Mouse (Mus musculus) yolk sac, embryonic 10.5 days (tissue): Measurements from ENCODE around the gene Lrrc10.
"Not testable (repeated sequence)": the region's sequence is repeated elsewhere in the genome, so short reads cannot be mapped to it uniquely, and the experiment has no call there.

Experiments used
- DNase-seq: peaks from one replicate; pipeline ENCODE4 v3.0.0-alpha.2; 2017; ENCODE audit warnings: low spot score

Gene Lrrc10

DNA sequence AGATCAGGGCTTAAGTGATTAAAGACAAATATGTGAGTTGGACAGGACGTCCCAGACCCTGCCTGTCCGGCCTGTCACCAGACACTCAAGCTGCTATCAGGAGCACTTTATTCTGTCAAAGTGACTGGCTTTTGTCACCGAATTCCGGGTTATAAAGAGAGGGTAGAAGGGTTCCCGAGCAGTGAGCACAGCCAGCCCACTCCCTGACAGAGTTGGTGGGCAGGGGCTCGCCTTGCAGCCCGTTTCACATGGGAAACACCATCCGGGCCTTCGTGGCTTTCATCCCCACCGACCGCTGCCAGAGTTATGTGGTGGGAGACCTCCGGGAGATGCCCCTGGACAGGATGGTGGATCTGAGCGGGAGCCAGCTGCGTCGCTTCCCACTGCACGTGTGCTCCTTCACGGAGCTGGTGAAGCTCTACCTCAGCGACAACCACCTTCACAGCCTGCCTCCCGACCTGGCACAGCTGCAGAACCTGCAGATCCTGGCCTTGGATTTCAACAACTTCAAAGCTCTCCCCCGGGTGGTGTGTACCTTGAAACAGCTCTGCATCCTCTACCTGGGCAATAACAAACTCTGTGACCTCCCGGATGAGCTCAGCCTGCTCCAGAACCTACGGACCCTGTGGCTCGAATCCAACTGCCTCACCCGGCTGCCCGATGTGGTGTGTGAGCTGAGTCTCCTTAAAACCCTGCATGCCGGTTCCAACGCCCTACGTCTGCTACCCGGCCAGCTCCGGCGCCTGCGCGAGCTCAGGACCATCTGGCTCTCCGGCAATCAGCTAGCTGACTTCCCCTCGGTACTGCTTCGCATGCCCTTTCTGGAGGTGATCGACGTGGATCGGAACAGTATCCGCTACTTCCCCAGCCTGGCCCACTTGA, at the start of gene Lrrc10:
TSS of gene Lrrc10 (plus strand) at position 167 of the 882 bp plus-strand sequence.
- no peak for DNase-seq

DNA sequence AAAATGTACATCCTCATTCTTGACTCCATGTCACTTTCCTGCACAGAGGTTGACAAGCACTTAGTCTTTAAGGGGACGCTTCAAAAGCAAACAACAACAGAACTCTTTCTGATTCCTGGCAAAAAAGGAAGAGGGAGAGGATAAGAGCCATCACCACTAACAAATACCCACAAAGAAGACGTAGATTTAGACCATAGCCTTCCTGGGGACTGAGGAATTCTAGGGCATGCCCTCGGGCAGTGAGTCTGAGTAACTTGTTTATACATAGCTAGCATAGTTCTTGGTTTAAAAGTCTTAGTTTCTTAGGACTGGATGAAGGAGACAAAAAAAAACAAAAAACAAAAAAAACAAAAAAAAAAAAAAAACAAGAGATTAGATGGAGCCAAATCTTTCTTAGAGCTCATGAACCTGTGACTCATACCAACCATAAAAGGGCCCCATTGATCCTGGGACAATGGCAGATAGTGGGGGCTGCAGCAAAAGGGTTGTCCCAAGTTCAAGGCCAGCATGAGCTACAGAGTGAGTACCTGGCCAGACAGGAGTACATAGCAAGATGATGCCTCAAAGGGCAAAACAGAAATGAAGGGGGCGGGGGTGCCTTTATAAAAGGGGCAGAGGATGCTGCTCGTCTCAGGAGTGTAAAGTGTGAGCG, 49.4 kb upstream of the Lrrc10 start:
- DNase-seq = peak; percentile 24

DNA sequence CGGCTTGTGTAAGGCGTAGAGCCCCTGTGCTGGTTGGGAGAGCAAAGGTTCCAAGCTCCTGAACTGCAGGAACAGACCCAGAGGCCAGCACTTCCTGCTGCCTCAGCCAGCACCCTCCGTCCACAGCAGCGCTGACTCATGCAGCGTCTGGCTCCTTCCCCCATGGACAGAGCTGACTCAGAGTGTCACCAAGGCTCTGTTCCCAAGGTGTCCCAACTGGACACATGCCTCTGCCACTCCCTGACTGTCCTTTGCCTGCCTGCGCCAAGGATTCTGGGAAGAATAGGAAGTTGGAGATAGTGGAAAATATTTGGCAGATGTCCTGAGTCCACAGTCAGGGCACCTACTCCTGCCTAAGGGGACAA, 48.9 kb upstream of the Lrrc10 start:
- peak; percentile 78 for DNase-seq

DNA sequence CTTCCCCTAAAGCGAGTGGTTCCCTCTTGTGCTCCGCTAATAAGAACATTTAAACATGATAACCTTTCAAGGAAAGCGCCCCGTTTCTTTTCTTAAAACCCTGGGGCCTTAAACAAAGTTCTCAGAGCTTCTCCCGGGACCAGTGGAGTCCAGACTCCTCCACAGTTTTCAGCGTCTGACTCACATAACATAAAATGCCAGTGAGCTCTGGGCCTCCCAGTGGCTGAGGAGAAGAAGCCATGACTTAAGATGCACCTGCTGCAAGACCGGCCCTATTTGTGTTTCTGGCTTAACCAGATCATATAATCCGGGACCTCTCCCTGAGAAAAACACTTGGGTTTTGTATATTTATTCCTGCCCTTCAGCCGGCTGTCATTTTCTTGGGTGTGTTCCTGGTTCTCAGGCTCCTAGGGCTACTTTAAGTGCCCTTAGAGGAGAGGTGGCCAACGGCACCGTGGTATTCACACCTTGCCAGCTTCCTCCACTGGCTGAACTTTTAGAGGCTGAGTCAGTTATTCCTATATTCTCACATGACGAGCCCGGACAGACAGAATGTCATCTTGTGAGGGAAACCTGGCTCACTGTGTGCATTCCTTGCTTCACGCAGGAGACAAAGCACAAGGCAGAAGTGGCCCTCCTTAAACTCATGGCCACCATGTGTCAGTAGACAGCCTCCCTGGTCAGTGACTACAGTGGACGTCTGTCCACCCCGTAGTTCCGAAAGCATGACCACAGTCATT, 46.3 kb upstream of the Lrrc10 start:
- no peak for DNase-seq

DNA sequence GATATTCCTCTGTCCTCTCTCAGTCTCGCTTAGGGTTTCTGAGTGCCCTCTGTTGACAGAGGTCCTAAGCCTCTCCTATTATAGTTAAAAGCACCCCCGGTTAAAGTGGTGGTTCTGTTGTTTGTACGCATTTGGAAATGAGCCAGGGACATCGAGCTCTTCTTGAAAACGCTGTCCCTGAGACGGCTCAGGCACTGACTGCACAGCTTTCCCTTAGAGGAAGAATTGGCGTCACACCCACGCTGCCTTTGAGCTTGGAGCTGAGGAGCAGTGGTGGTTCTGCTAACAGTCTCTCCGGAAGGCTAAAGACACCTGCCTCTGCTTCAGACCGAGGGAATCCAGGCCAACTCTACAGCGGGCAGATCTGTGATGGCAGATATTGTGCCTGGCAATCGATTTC, 44.2 kb upstream of the Lrrc10 start:
- no peak for DNase-seq

DNA sequence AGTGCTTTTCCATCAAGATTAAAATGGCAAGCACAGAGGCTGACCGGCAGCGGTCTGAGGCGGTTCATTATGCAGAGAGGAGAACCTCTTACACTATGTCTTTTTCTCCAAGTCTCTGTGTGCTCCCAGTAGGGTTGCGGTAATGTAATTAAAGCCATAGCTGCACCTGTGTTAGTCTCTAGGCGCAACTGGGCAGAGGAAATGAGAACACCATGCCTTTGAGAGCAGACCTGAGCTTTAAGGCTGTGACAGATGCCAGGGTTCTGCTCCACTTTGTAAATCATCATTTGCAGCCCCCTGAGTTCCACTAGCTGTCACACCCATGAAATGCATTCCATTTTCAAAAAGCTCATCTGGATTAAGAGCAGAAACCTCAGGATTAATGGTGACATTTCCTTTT, 40.4 kb upstream of the Lrrc10 start:
- DNase-seq = no peak

DNA sequence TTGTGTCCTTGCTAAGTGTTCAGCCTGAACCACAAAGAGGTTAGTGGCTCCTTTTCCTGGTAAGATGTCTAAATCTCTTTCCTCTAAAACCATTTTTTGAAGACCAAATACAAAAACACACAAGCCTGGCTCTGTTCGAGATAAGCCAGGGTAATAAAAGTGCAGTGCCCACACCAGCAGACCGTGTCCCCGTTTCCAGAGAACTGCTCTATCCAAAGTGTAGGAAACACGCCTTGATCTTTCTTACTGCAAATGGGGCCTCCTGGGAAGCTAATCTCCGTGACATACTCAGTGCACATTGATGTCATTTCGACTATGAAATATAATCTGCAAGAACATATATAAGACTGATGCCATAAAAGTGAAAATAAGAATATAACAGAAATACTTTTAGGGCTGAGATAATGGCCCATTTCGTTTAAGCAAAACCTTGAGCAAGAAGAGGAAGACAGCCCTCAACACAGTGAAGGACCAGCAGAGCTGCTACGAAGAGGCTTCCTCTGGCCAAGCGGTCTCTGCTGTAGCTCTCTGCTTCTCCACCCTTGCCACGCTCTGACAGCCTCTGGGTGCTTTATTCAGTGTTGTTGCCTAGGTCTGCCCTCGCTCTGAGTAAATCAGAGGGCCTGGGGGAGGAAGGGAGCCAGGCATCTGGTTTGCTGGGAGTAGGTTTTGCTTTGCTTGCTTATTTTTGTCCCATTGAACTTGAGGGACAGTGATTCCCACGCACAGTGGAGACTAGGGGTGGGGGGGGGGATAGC, 39.3 kb upstream of the Lrrc10 start:
- no peak for DNase-seq

DNA sequence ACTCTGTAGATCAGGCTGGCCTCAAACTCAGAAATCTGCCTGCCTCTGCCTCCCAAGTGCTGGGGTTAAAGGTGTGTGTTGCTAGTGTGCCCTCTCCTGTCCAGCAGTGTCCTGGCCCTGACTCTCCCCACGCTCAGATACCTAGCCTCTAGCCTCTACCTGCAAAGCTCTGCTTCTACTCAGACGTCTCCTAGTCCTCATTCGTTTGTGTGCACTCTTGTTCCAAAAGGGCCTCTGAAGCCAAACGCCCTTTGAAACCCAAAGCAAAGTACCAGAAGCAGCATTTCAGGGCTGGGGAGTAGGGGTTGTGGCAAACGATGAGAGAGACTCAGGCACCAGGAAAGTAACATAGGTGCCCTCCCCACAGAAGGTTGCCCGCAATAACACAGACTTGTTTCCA, 35.5 kb upstream of the Lrrc10 start:
- no peak for DNase-seq

DNA sequence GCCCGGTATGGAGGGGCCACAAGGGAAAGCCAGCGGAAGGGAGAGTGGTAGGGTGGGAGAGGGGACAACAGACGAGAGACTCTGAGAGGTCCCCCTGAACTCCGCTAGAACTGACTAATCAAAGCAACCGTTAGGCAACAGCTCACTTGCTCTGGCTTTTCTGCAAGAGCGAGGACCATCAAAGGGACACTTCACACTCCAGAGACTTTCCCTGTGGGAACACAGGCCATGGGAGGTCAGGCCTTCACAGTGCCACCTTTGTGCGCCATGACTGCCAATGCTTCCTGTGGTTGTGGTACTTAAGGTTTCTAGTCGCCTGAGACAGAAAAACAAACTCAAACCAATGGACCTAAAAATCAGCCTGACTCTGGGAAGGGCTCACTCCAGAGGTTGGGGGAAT, 34.1 kb upstream of the Lrrc10 start:
- no peak for DNase-seq

DNA sequence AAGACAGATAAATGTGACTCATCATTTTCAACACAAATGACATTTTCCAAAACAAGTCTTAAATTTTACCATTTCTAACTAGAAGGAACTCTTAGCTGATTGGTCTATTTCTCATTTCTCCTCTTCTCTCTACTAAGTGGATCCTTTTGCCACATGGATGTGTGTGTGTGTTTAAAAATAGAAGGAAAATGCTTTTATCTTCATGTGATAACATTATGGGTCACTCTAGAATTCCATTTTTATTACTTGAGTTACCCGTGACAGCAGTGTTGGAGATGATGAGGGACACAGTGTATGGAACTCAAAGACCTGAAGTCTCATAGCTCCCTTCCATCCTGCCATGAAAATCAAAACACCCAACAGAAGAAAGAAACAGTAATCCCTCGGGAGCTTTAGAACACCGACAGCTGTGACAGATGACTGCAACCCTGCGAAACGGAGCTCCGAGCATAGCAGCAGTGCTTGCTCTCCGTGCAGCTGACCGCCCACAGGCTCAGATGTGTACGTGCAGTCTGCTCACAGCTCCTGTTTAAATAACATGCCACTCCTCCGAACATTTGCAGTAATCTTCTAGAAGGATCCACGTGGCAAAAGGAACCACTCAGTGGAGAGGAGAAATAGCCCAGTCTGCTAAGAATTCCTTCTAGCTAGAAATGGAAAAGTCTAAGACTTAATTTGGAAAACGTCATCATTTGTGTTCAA, 31.3 kb upstream of the Lrrc10 start:
- peak; percentile 39 for DNase-seq

DNA sequence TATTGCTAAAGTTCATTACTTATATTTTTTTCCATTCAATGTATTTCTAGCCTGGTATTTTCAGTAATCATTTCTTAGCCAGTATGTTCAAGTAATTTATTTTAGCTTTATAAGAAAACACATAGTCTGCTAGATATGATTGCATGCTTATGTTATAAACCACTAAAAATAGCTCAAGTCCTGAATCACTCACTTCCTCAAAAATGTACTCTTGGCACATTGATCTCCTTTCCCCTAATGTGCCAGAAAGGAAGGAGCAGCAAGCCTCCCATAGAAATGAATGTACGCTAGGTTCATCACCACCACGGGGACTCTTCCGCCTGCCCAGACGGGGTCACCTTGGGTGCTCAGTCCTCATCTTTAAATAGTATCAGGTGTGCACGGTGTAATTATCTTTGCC, 30.6 kb upstream of the Lrrc10 start:
- no peak for DNase-seq

DNA sequence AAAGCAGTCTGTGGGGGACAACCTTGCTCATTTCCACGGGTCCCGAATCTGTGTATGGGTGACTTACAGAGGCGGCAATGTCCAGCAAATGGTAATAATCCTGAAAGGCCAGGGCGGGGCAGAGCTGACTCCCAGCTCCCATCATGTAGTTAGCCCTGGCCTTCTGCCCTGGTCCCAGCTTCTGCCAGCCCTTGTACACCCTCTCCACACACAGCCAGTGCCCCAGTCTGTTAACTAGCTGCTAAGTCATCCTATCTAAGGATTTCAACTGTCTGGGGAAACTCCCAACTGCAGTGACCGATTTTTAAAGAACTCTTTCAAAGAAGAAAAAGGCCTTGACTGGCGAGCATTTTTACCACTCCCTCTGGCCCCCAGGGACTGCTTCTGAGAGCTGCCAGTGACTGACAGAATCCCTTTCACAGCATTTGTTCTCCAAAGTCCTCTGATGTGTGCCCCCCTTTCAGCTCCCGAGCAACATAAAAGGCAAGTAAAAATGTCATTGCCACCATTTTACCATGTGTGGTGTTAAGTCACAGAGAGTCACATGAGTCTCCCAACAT, 26.8 kb upstream of the Lrrc10 start:
- no peak for DNase-seq

DNA sequence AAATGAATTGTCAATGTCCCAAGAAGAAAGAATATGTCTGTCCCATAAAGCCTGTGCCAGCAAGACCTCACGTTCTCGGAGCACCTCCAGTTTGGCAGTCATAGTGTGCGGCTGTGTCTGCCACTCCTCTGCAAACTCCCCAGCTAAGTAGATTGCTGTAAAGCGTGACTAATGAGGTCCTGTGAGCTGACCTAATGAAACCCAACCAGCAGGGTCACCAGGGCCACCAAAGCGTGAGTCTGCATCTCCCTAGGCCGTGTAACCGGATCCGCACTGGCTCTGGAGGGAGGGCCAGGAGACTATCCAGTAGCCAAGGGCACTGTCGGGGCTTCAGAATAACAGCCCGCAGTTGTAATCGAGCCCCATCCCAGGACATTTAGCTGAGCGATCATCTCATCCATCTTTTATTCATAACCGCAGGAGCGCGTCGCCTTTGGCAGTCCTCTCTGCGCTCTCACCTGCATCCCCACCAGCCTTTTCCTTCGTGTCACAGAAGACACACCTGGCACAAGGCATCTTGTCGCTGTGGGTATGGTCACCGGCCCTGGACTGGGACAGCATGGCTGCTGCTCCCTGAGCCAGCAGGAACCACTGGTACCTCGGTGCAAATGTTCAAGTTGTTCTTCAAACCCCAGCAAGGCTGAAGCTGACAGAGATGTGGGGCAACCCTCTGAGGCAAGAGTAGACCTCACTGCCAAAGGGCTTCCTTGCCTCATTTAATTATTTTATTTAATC, 24.0 kb upstream of the Lrrc10 start:
- peak; percentile 38 for DNase-seq

DNA sequence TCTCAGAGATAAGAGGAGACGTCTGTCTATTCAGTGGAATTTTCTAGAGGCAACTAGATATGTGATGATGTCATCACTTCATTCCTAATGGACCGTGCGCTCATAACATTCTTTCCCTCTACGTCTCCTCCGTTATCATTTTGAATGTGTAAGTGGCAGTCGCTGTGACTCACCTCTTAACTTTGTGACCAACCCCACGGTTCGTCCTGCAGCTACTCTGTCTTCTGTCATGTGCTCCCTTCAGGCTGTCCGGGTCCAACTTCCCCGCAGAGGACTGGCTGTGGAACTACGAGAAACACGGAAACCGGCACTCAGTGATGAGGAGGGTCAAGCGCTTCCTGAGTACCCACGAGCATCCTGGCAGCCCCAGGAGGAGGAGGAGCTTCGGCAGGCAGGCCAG, 21.4 kb upstream of the Lrrc10 start:
- DNase-seq = peak; percentile 21

DNA sequence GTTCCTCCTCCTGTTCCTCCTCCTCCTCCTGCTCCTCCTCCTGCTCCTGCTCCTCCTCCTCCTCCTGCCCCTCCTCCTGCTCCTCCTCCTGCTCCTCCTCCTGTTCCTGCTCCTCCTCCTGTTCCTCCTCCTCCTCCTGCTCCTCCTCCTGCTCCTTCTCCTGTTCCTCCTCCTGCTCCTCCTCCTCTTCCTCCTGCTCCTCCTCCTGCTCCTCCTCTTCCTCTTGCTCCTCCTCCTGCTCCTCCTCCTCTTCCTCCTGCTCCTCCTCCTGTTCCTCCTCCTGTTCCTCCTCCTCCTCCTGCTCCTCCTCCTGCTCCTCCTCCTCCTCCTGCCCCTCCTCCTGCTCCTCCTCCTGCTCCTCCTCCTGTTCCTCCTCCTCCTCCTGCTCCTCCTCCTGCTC, 19.4 kb upstream of the Lrrc10 start:
- DNase-seq = not testable (repeated sequence)

DNA sequence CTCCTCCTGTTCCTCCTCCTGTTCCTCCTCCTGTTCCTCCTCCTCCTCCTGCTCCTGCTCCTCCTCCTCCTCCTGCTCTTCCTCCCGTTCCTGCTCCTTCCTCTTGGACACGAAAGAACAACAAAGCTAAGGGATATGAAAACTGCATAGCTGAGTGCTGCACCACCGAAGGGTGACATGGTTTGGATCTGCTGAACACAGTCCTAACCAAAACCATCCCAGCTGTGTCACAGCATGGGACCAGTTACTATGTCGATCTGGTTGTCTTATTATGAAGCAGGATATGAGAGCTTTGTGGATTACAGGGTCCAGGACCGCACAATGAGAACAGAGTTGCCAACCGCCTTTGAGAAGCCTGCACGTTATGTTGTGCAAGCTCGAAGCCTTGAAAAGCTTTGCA, 19.0 kb upstream of the Lrrc10 start:
- no peak for DNase-seq

DNA sequence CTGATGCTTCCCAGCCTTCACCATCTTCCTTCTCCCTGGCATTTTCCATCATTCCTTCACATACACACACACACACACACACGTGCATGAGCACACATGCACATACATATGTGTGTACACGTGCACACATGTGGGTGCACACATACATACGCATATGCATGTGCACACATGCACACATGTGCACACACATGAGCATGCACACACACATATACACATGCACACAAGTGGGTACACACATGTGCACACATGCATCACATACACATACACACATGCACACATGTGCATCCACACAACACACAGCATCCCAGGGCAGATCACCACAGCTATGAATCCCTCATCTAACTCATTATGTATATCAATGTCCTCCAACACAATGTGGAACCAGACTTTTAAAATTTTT, 14.0 kb upstream of the Lrrc10 start:
- DNase-seq = no peak

DNA sequence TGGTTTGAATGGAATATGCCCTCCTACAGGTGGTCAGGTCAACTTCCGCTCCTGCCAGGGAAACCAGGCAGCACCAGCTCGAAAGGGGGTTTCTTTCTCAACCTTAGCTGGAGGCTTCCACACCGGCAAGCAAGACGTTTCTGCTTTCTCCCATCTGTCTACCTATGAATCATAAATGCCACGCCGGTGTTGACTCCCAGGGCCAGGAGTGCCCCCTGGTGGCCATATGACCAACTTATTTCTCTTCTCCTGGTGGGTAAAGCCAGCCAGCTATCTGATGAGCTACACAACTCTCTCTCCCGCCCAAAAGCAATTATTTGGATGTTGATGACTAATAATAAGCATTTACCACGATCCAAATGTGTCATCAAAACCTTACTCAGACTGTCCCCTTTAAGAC, 11.4 kb upstream of the Lrrc10 start:
- peak; percentile 58 for DNase-seq

DNA sequence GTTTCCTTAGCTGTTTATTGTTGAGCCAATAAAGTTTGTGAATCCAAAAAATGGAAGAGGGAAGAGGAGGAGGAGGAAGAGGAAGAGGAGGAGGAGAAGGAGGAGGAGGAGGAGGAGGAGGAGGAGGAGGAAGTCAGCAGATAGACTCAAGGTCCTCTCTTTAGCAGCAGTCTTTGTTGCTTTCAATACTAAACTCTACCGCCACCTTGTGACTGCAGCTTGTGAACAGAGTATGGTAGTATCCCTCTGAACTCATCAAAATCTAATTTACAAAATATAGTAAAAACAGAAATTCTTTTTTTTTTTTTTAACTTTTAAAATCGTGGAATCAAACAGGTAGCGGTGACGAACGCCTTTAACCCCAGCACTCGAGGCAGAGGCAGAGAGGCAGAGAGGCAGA, 4.8 kb upstream of the Lrrc10 start:
- DNase-seq = no peak

DNA sequence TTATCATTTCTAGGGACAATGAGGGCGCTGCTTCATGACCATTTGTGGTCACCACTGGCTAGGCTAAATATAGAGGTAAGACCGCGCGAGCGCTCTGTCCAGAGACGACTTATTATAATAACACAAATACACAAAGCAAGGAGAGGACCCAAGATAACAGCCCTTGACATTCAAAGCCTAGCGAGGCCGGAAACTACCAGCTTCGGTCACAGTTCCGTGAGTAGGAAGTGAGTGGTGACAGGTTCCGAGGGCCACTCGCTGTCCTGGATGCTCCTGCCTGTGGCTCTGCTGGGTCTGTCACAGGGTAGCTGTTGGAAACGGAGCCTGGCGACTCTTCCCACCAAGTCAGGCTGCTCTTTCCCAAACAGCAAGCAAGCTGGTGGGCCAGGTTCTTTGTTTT, 2.8 kb upstream of the Lrrc10 start:
- DNase-seq = no peak
